Mouse (Mus musculus): Measurements from ENCODE around the gene Thap12. TPM values are rescaled to one million over a fixed set of nuclear protein-coding genes. Genes with fewer than 3 reads are reported as not detected.

Thap12 gene
- total and polyA plus RNA-seq, 3 experiments = 29.6 to 92.9 (median 70.1) TPM

DNA sequence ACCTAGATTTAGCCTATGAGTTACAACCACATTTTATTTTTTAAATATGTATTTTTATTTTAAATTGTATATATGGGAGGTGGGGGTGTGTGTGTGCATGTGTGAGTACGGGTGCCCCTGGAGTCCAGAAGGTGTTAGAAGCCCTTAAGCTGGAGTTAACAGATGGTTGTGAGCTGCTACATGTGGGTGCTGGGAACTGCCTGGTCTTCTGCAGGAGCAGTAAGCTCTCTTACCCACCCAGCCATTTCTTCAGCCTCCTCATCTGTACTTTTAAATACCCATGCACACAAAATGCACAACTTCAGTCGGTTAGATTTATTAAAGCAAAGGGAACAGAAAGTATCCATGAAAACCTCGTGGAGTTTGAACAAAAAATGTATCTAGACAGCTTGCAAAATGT lies 16.9 kb downstream of the Thap12 start:
- Histone ChIP-seq H3K4me2 (ENCODE audit: insufficient read depth, low read depth, poor library complexity, severe bottlenecking) (no peak overlapping the region), H3K9me3 (replicated peaks; ENCODE audit: low read length) (no peaks in the 10 kb centered on the region)

DNA sequence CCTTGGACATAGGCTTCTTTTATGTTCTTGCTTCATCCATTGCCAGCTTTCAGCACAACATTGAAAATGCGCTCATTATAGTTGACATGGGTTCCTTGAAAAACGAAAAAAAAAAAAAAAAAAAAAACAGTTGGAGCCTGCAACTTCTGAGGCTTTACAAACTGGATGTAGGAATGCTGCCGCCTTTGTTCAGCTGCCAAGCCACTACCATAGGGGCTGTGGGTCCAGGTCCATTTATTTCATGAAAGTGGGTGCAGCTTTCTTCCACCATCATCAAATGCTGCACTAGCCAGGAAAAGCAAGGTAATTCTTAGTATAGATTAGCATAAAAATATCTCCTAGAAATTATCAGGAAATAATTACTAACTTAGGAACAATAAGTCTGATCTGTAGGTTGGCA lies 17.8 kb downstream of the Thap12 start:
- TF ChIP-seq TCF12 (IDR thresholded peaks at IDR 0.05; ENCODE audit: low read depth, low read length) = no peak
- no peak for TF ChIP-seq ZMIZ1 (IDR thresholded peaks at IDR 0.05; ENCODE audit: low read depth, low read length)
- TF ChIP-seq CHD2 (IDR thresholded peaks at IDR 0.05; ENCODE audit: low read length) = no peak
- no peak for TF ChIP-seq EP300 (IDR thresholded peaks at IDR 0.05; ENCODE audit: low read length)
- TF ChIP-seq MYC (IDR thresholded peaks at IDR 0.05; ENCODE audit: low read depth, low read length) = no peak
- TF ChIP-seq POLR2A (IDR thresholded peaks at IDR 0.05; ENCODE audit: low read depth, low read length) = no peak
- TF ChIP-seq GABPA (IDR thresholded peaks at IDR 0.05; ENCODE audit: insufficient replicate concordance, low read depth, low read length) = no peak
- no peak for TF ChIP-seq MAX (IDR thresholded peaks at IDR 0.05; ENCODE audit: low read length)
- TF ChIP-seq JUN (IDR thresholded peaks at IDR 0.05; ENCODE audit: insufficient read depth, low read depth, low read length) = no peak
- no peak overlapping the region for H3K4me2 ChIP-seq (ENCODE audit: insufficient read depth, low read depth, poor library complexity, severe bottlenecking)
- no peak overlapping the region for H3K4me3 ChIP-seq (replicated peaks in 1 of 3; ENCODE audit: low read depth in 2 of 3, low read length in 2 of 3, poor library complexity in 1 of 3)
- no peaks in the 10 kb centered on the region for H3K79me2 ChIP-seq (replicated peaks; ENCODE audit: control insufficient read depth, extremely low read depth, insufficient read depth, poor library complexity, severe bottlenecking)
- DNase-seq (ENCODE audit: extremely low read depth) = no peak
- in situ Hi-C loops (cut with MboI; ENCODE audit: low pct_ligation_motif_present, low pct_unique_long_range_greater_than_20kb, low sequenced_read_pairs) (no loop called here), dilution Hi-C loops (cut with MboI; ENCODE audit: extremely low pct_ligation_motif_present, extremely low pct_unique_long_range_greater_than_20kb, low sequenced_read_pairs) (no loop called here)
- peaks cover 0 to 8% of the 10 kb centered on the region in 2 experiments; a peak in 1 of 4 replicates for H3K4me1 ChIP-seq (ENCODE audit: control insufficient read depth in 1 of 2, insufficient read depth in 2 of 2)
- H3K27ac ChIP-seq (ENCODE audit: insufficient read depth, low read depth) = no peak overlapping the region
- no peak overlapping the region for H3K9ac ChIP-seq (ENCODE audit: insufficient read depth, low read depth)
- H3K9me3 ChIP-seq (replicated peaks; ENCODE audit: low read length) = no peaks in the 10 kb centered on the region
- peaks cover 16 to 32% of the 10 kb centered on the region in 2 experiments for H3K36me3 ChIP-seq (replicated peaks in 1 of 2; ENCODE audit: control insufficient read depth in 1 of 2, insufficient read depth in 1 of 2, low read length in 1 of 2)
- H3K27me3 ChIP-seq (replicated peaks) = no peaks in the 10 kb centered on the region

More for the DNA sequence above, 16.9 kb downstream of the Thap12 start:
- dilution Hi-C loops (cut with MboI; ENCODE audit: extremely low pct_ligation_motif_present, extremely low pct_unique_long_range_greater_than_20kb, low sequenced_read_pairs) (no loop called here), in situ Hi-C loops (cut with MboI; ENCODE audit: low pct_ligation_motif_present, low pct_unique_long_range_greater_than_20kb, low sequenced_read_pairs) (no loop called here)
- H3K79me2 ChIP-seq (replicated peaks; ENCODE audit: control insufficient read depth, extremely low read depth, insufficient read depth, poor library complexity, severe bottlenecking) = no peaks in the 10 kb centered on the region
- H3K4me3 ChIP-seq (replicated peaks in 1 of 3; ENCODE audit: low read depth in 2 of 3, low read length in 2 of 3, poor library complexity in 1 of 3) = no peak overlapping the region
- peaks cover 0 to 18% of the 10 kb centered on the region in 2 experiments; a peak in 1 of 4 replicates for H3K4me1 ChIP-seq (ENCODE audit: control insufficient read depth in 1 of 2, insufficient read depth in 2 of 2)
- no peaks in the 10 kb centered on the region for H3K27me3 ChIP-seq (replicated peaks)
- no peak overlapping the region for H3K9ac ChIP-seq (ENCODE audit: insufficient read depth, low read depth)
- peaks cover 26 to 42% of the 10 kb centered on the region in 2 experiments for H3K36me3 ChIP-seq (replicated peaks in 1 of 2; ENCODE audit: control insufficient read depth in 1 of 2, insufficient read depth in 1 of 2, low read length in 1 of 2)
- no peak overlapping the region for H3K27ac ChIP-seq (ENCODE audit: insufficient read depth, low read depth)
- DNase-seq (ENCODE audit: extremely low read depth) = no peak
- no peak for TF ChIP-seq NELFE (IDR thresholded peaks at IDR 0.05; ENCODE audit: low read depth, low read length)
- no peak for TF ChIP-seq ZNF384 (IDR thresholded peaks at IDR 0.05; ENCODE audit: low read depth, low read length)

DNA sequence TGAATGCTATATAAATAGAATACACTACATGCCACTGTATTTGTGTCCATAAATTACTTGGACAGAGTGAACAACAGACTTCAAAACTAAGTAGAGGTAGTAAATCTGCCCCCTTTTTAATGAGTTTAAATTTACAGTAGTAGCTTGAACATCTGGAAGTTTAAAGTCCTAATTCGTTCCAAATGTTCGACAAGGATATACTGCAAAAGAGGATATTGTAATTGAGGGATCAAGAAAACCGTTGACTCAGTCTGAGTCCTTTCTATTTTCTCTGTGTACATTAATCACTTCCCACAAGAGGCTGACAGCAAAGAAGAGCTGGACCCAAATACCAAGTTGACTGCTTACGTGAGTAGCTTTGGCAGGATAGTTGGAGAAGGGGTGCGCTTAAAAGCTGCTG lies 18.3 kb downstream of the Thap12 start:
- dilution Hi-C loops (cut with MboI; ENCODE audit: extremely low pct_ligation_motif_present, extremely low pct_unique_long_range_greater_than_20kb, low sequenced_read_pairs) (no loop called here), in situ Hi-C loops (cut with MboI; ENCODE audit: low pct_ligation_motif_present, low pct_unique_long_range_greater_than_20kb, low sequenced_read_pairs) (no loop called here)
- Histone ChIP-seq H3K4me3 (replicated peaks in 1 of 3; ENCODE audit: low read depth in 2 of 3, low read length in 2 of 3, poor library complexity in 1 of 3) (no peak overlapping the region), H3K9me3 (replicated peaks; ENCODE audit: low read length) (no peaks in the 10 kb centered on the region), H3K9ac (ENCODE audit: insufficient read depth, low read depth) (no peak overlapping the region), H3K27ac (ENCODE audit: insufficient read depth, low read depth) (no peak overlapping the region), H3K36me3 (replicated peaks in 1 of 2; ENCODE audit: control insufficient read depth in 1 of 2, insufficient read depth in 1 of 2, low read length in 1 of 2) (peaks cover 12 to 28% of the 10 kb centered on the region in 2 experiments), H3K79me2 (replicated peaks; ENCODE audit: control insufficient read depth, extremely low read depth, insufficient read depth, poor library complexity, severe bottlenecking) (no peaks in the 10 kb centered on the region), H3K4me2 (ENCODE audit: insufficient read depth, low read depth, poor library complexity, severe bottlenecking) (no peak overlapping the region), H3K4me1 (ENCODE audit: control insufficient read depth in 1 of 2, insufficient read depth in 2 of 2) (peaks cover 4% of the 10 kb centered on the region in 2 experiments; a peak in 2 of 4 replicates), H3K27me3 (replicated peaks) (no peaks in the 10 kb centered on the region)
- DNase-seq (ENCODE audit: extremely low read depth) = no peak
- TF ChIP-seq CHD2 (IDR thresholded peaks at IDR 0.05; ENCODE audit: low read length) (no peak), MXI1 (IDR thresholded peaks at IDR 0.05; ENCODE audit: low read depth, low read length) (no peak), KAT2A (IDR thresholded peaks at IDR 0.05; ENCODE audit: insufficient replicate concordance, low read length) (no peak), ZC3H11A (IDR thresholded peaks at IDR 0.05; ENCODE audit: low read depth, low read length) (no peak), BHLHE40 (IDR thresholded peaks at IDR 0.05; ENCODE audit: low read depth, low read length) (no peak), ZKSCAN1 (IDR thresholded peaks at IDR 0.05; ENCODE audit: borderline replicate concordance, low read depth, low read length) (no peak), USF1 (IDR thresholded peaks at IDR 0.05; ENCODE audit: low read depth, low read length) (no peak), MAZ (IDR thresholded peaks at IDR 0.05; ENCODE audit: low read depth, low read length) (no peak), MAFK (IDR thresholded peaks at IDR 0.05; ENCODE audit: insufficient replicate concordance, low read length) (no peak), MYC (IDR thresholded peaks at IDR 0.05; ENCODE audit: low read depth, low read length) (no peak), ZMIZ1 (IDR thresholded peaks at IDR 0.05; ENCODE audit: low read depth, low read length) (no peak), ETS1 (conservative IDR thresholded peaks at IDR 0.05; ENCODE audit: low read depth, low read length) (no peak), RAD21 (IDR thresholded peaks at IDR 0.05; ENCODE audit: low read depth, low read length) (no peak), TBP (conservative IDR thresholded peaks at IDR 0.05; ENCODE audit: low read depth, low read length) (no peak), UBTF (IDR thresholded peaks at IDR 0.05; ENCODE audit: low read depth, low read length) (no peak), MEF2A (IDR thresholded peaks at IDR 0.05; ENCODE audit: borderline replicate concordance, low read depth, low read length) (no peak), CTCF (conservative IDR thresholded peaks at IDR 0.05 in 1 of 2, IDR thresholded peaks at IDR 0.05 in 1 of 2; ENCODE audit: low read depth in 2 of 2, low read length in 2 of 2) (no peak), CHD1 (IDR thresholded peaks at IDR 0.05; ENCODE audit: low read depth, low read length) (no peak), TCF12 (IDR thresholded peaks at IDR 0.05; ENCODE audit: low read depth, low read length) (no peak), SMC3 (IDR thresholded peaks at IDR 0.05; ENCODE audit: low read depth, low read length) (no peak)

All from CH12.LX (cell line).